Mouse (Mus musculus) midbrain, embryonic 16.5 days (tissue): ENCODE results near the gene Ccn1. TPM values are rescaled to one million over a fixed set of nuclear protein-coding genes. Genes with fewer than 3 reads are reported as not detected.

Experiments
- ATAC-seq: fragments of 200-750 bp; cut with Nextera tagmentation; 2 replicates; pipeline ENCODE4 v1.8.0; 2017; ENCODE audit warnings: moderate TSS enrichment
- H3K27ac ChIP-seq: fragments of 300-500 bp; sonication (generic); 2 replicates; pipeline ENCODE4 v1.5.1; 2014; ENCODE audit warnings: mild to moderate bottlenecking, low read length, mixed read lengths
- H3K27me3 ChIP-seq: fragments of 300-500 bp; sonication (generic); 2 replicates; pipeline ENCODE4 v1.6.1; 2014; ENCODE audit warnings: low read depth, low read length, mixed read lengths; ENCODE audit not compliant: control insufficient read depth, insufficient read depth
- H3K36me3 ChIP-seq: fragments of 300-500 bp; sonication (generic); 2 replicates; pipeline ENCODE4 v1.6.1; 2014; ENCODE audit warnings: mild to moderate bottlenecking, low read length, moderate library complexity, mixed read lengths; ENCODE audit not compliant: control insufficient read depth, insufficient read depth
- H3K4me1 ChIP-seq: fragments of 300-500 bp; sonication (generic); 2 replicates; pipeline ENCODE4 v1.6.1; 2014; ENCODE audit warnings: mild to moderate bottlenecking, low read length, mixed read lengths; ENCODE audit not compliant: control insufficient read depth, insufficient read depth
- H3K4me2 ChIP-seq: fragments of 300-500 bp; sonication (generic); 2 replicates; pipeline ENCODE4 v1.6.1; 2014; ENCODE audit warnings: mild to moderate bottlenecking, low read length, mixed read lengths
- H3K4me3 ChIP-seq: fragments of 300-500 bp; sonication (generic); 2 replicates; pipeline ENCODE4 v1.5.1; 2014; ENCODE audit warnings: low read depth, mild to moderate bottlenecking, low read length, moderate library complexity, mixed read lengths
- H3K9ac ChIP-seq: fragments of 300-500 bp; sonication (generic); 2 replicates; pipeline ENCODE4 v1.6.1; 2014; ENCODE audit warnings: low read depth, low read length, mixed read lengths
- H3K9me3 ChIP-seq: fragments of 300-500 bp; sonication (generic); replicated peaks from 2 replicates; pipeline ENCODE4 v1.6.1; 2014; ENCODE audit warnings: mild to moderate bottlenecking, low read length, mixed read lengths; ENCODE audit not compliant: control insufficient read depth, poor library complexity, severe bottlenecking
- WGBS: fragments of 180-500 bp; shearing (Covaris S2); extraction: QIAGEN DNeasy Blood & Tissue Kit; methylation state at CpG from one replicate; pipeline ENCODE4 v1.1.7; 2014; 5-methylcytosine and 5-hydroxymethylcytosine counted together
- polyA plus RNA-seq: library from polyadenylated mRNA; unstranded; fragments of >200 nt; fragmentation: Nextera tagmentation; extraction: Ambion mirVana; gene quantifications from 2 replicates; pipeline ENCODE4 v1.2.1, GENCODE M21; 2015

Gene Ccn1
- polyA plus RNA-seq, 1 experiment from 2014 or later = 7.9 TPM

- peaks cover 31% of the 10 kb centered on the region for H3K4me1 ChIP-seq
These were observed 3.1 kb downstream of the Ccn1 start for GRCm38 (mm10) chr3:145646666-145647065.

GRCm38 (mm10) chr3:145646009-145646408 lies 3.8 kb downstream of the Ccn1 start:
- Histone ChIP-seq H3K9me3 (no peaks in the 10 kb centered on the region), H3K27ac (no peak overlapping the region), H3K36me3 (no peaks in the 10 kb centered on the region), H3K4me3 (no peak overlapping the region), H3K4me1 (peaks cover 25% of the 10 kb centered on the region), H3K27me3 (peaks cover 8% of the 10 kb centered on the region), H3K9ac (no peak overlapping the region), H3K4me2 (no peak overlapping the region)
- no peak for ATAC-seq
- WGBS = 17% methylated on average over 3 of the region's 3 CpGs

More at GRCm38 (mm10) chr3:145646666-145647065, 3.1 kb downstream of the Ccn1 start:
- Histone ChIP-seq H3K9me3 (no peaks in the 10 kb centered on the region), H3K27me3 (peaks cover 13% of the 10 kb centered on the region), H3K9ac (no peak overlapping the region), H3K27ac (no peak overlapping the region), H3K4me2 (no peak overlapping the region), H3K4me3 (no peak overlapping the region), H3K36me3 (no peaks in the 10 kb centered on the region)
- WGBS = 59% methylated on average over 2 of the region's 2 CpGs
- ATAC-seq = no peak

- Histone ChIP-seq H3K4me2 (no peak overlapping the region), H3K27ac (no peak overlapping the region), H3K9ac (no peak overlapping the region), H3K9me3 (no peaks in the 10 kb centered on the region), H3K4me1 (peaks cover 19% of the 10 kb centered on the region), H3K27me3 (peaks cover 8% of the 10 kb centered on the region), H3K36me3 (no peaks in the 10 kb centered on the region), H3K4me3 (no peak overlapping the region)
- WGBS = 53% methylated on average over 6 of the region's 6 CpGs
- ATAC-seq = no peak
These were observed 4.3 kb downstream of the Ccn1 start for GRCm38 (mm10) chr3:145645463-145645862.

GRCm38 (mm10) chr3:145642861-145643260 lies 6.9 kb downstream of the Ccn1 start:
- no peak overlapping the region for H3K4me3 ChIP-seq
- H3K36me3 ChIP-seq = no peaks in the 10 kb centered on the region
- no peaks in the 10 kb centered on the region for H3K4me1 ChIP-seq
- ATAC-seq = no peak
- no peaks in the 10 kb centered on the region for H3K9me3 ChIP-seq
- H3K27me3 ChIP-seq = 0 out of 2 replicates have a peak, but pooled peaks cover 2% of the 10 kb centered on the region
- no peak overlapping the region for H3K27ac ChIP-seq
- 65% methylated on average over 11 of the region's 11 CpGs for WGBS
- H3K9ac ChIP-seq = no peak overlapping the region
- H3K4me2 ChIP-seq = no peak overlapping the region

GRCm38 (mm10) chr3:145641878-145642277 lies 7.9 kb downstream of the Ccn1 start:
- no peak overlapping the region for H3K4me2 ChIP-seq
- no peaks in the 10 kb centered on the region for H3K36me3 ChIP-seq
- H3K27me3 ChIP-seq = no peaks in the 10 kb centered on the region
- H3K27ac ChIP-seq = no peak overlapping the region
- H3K9me3 ChIP-seq = no peaks in the 10 kb centered on the region
- no peak overlapping the region for H3K4me3 ChIP-seq
- H3K9ac ChIP-seq = no peak overlapping the region
- no peak for ATAC-seq
- 71% methylated on average over 3 of the region's 3 CpGs for WGBS
- H3K4me1 ChIP-seq = no peaks in the 10 kb centered on the region

- Histone ChIP-seq H3K27ac (no peak overlapping the region), H3K9ac (no peak overlapping the region), H3K4me3 (no peak overlapping the region), H3K27me3 (no peaks in the 10 kb centered on the region), H3K4me2 (no peak overlapping the region), H3K4me1 (no peaks in the 10 kb centered on the region), H3K36me3 (no peaks in the 10 kb centered on the region), H3K9me3 (no peaks in the 10 kb centered on the region)
- WGBS = 84% methylated on average over 5 of the region's 5 CpGs
- ATAC-seq = no peak
These were observed 8.6 kb downstream of the Ccn1 start for GRCm38 (mm10) chr3:145641036-145641685.

GRCm38 (mm10) chr3:145640583-145640982 lies 9.2 kb downstream of the Ccn1 start:
- Histone ChIP-seq H3K36me3 (no peaks in the 10 kb centered on the region), H3K9ac (no peak overlapping the region), H3K9me3 (no peaks in the 10 kb centered on the region), H3K4me3 (no peak overlapping the region), H3K27ac (no peak overlapping the region), H3K4me1 (no peaks in the 10 kb centered on the region), H3K4me2 (no peak overlapping the region), H3K27me3 (no peaks in the 10 kb centered on the region)
- WGBS = 55% methylated on average over 4 of the region's 4 CpGs
- peak; percentile 34; the same call in 1 of the 2 replicates for ATAC-seq

GRCm38 (mm10) chr3:145640170-145640569 lies 9.6 kb downstream of the Ccn1 start:
- Histone ChIP-seq H3K4me2 (no peak overlapping the region), H3K4me1 (no peaks in the 10 kb centered on the region), H3K27me3 (no peaks in the 10 kb centered on the region), H3K27ac (no peak overlapping the region), H3K9ac (no peak overlapping the region), H3K36me3 (no peaks in the 10 kb centered on the region), H3K9me3 (no peaks in the 10 kb centered on the region), H3K4me3 (no peak overlapping the region)
- WGBS = 52% methylated on average over 4 of the region's 4 CpGs
- ATAC-seq = peak; percentile 77

- Histone ChIP-seq H3K9ac (no peak overlapping the region), H3K4me2 (no peak overlapping the region), H3K4me3 (no peak overlapping the region), H3K9me3 (no peaks in the 10 kb centered on the region), H3K27me3 (no peaks in the 10 kb centered on the region), H3K4me1 (no peaks in the 10 kb centered on the region), H3K27ac (no peak overlapping the region), H3K36me3 (no peaks in the 10 kb centered on the region)
- WGBS = 77% methylated on average over 14 of the region's 14 CpGs
- ATAC-seq = no peak
These were observed 15.6 kb downstream of the Ccn1 start for GRCm38 (mm10) chr3:145634002-145634710.
